Mouse (Mus musculus) CH12F3 (cell line): Measurements from ENCODE around the gene Slc45a3.

ENCODE experiments used
- in situ Hi-C: fragments of 300-500 bp; cut with MboI; formaldehyde crosslinking; loops from 2 replicates; pipeline ENCODE4 v1.14.3; 2020; ENCODE audit warnings: low sequenced_read_pairs

Gene Slc45a3

DNA sequence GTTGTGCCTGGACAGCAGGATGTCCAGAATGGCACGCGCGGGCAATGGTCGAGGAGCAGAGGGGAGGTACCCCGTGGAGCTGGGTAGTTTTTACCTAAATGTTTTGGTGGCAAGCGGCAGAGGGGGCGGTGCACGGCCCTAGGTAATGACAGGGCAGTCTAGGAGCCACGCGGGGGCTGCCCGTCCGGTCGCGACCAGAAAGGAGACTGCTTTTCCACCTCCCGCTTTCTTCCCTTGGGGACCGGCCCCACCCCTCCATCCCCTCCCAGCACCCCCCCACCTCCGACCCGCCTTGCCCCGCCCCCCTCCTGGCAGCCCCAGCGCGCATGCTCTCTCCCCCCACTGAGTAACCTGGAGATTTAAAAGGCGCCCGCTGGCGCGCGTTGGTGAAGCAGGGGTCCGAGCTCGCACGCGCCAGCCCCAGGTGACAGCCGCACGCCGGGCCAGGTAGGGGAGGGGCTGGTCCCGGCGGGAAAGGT is at the start of gene Slc45a3:
TSS of gene Slc45a3 (plus strand) at position 362 of the 479 bp plus-strand sequence.
- in situ Hi-C loops, result no loop called here

DNA sequence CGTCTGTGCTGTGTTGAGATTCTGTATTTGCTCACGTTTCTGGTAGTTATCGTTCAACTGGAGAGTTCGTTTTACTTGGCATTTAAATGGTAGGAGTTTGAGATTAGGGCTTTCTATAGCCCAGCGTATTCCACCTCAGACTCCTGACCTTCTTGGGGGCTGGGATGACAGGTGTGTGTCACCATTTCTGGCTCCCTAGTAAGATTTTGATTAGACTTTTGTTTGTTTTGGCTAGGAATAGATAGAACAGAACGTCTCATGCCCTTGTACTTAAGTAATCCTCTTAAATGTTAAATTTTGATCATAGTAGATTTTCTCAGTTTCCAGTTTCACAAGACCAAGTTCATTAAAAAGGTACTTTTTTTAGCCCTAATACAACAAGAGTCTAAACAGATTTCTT is 45.1 kb upstream of the Slc45a3 start:
- in situ Hi-C loops, result no loop called here

DNA sequence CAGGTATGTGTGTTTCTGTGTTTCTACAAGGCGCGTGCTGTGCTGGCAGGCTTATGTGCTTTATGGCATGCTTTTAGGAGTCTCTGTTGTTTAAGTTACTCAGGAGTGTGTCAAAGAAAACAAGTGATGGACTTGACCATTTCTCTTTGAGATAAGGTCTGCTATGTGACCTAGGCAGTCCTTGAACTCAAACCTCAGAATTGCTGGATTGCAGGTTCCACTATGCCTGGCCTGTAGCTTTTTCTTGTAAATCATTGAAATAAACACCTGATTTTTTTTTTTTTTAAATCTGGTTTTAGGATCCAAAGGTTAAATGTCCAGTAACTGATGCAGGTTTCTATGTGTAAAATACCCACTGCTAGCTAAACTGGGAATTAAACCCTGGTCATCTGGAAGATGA is 43.7 kb upstream of the Slc45a3 start:
- in situ Hi-C loops, result no loop called here

DNA sequence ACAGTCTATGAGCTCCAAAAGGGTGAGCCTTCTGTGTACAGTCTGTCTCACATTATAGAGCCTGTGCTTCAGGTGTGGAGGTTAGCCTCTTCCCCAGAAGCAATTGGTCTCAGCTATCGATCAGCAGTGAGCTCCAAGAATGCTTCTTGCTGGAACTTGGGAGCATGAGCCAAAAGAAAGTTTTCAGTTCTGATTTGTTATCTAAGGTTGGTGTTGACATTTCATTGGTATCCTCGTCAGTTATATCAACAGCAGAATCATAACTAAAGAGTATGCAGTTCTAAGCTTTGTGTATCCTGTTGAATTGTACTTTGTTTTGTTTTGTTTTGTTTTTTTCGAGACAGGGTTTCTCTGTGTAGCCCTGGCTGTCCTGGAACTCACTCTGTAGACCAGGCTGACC is 40.7 kb upstream of the Slc45a3 start:
- in situ Hi-C loops, result no loop called here

DNA sequence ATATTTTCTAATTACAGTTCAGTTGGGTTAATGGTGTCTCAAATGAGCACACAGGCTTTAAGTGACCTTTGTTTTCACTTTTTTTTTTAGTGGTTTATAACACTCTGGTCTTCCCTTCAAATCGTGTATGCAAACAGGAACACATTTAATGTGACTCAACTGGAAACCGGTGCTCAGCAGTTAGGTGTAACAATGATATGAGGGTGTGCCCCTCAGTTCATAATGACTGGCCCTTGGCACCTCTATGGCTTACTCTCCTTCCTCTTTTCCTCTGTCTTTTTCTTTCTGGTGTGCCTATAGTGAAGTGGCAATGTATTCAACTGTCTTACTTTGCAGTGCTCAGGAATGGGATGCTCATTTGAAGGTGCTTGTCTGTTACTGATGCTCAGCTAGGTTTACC is 29.3 kb upstream of the Slc45a3 start:
- in situ Hi-C loops, result no loop called here

DNA sequence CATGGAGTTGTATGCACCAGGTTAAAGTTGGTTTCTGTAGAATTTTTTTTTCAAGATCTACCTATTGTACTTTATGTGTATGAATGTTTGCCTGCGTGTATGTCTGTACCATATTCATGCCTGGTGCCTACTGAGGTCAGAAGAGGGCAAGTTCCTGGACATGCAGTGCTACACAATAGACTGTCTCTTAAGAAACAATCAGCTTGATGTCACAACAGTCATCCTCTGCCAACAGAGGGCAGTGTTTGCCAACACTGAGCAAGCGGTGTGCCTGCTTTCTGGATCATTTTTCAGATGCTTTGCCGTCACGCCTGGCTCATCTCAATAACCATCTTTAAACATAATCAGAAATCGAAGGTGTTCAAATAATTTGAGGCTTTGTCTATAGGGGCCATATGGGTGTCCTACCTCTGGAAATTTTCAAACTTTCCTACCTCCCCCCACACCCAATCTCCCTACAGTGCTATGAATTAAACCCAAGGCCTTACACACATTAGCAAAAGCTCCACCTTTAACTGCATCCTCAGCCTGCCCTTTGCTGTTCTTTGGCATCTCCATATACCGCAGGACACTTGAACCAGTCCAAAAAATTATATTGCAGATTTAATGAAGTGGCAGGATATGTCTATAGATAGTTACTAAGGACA is 25.0 kb upstream of the Slc45a3 start:
- in situ Hi-C loops, result loop anchor here (5.0 kb wide), 1 partner anchor 40 kb away; no protein-coding TSS in a partner anchor

DNA sequence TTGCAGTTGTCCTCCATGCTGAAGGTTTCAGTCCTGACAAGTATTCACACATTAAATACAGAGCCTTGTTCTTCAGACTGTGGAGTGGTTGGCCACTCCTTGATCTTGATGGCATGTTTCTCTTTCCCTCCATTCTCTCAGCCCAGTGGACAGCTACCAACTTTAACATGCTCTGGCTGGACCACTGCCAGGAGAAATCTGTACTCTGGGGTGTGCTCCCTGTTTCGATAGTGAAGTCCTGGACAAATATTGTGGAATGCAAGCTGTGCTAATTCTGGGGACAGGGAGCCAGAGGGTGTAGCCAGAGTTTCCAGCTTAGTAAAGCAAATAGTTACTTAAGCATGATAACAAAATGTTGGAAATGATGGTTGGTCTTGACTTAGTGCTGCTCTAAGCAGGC is 24.0 kb upstream of the Slc45a3 start:
- in situ Hi-C loops, result loop anchor here (5.0 kb wide), 1 partner anchor 38 kb away; no protein-coding TSS in a partner anchor

DNA sequence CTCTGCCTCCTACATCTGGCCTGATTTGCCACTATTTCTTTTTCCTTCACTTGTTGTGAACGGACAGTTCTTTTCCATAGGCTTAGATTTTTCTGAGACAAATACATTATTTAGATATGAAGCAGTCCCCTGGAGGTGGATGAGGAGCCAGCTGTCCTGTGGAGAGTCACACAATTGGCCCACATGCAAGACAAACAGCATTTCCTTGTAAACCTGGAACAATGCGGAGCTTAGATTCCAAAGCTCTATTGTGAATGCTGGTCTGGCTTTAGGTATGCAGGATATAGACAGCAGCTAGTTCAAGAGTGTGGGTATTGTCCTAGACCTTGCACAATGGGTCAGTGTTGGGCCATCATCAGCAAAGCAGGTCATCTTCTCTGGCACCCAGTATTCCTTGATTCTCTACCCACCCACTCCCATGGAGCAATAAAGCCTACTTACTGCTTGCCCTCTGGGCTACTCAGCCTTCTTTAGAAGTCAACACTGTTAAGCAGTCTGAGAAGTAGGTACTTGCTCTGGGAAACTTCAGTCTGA is 22.0 kb upstream of the Slc45a3 start:
- in situ Hi-C loops, result no loop called here

DNA sequence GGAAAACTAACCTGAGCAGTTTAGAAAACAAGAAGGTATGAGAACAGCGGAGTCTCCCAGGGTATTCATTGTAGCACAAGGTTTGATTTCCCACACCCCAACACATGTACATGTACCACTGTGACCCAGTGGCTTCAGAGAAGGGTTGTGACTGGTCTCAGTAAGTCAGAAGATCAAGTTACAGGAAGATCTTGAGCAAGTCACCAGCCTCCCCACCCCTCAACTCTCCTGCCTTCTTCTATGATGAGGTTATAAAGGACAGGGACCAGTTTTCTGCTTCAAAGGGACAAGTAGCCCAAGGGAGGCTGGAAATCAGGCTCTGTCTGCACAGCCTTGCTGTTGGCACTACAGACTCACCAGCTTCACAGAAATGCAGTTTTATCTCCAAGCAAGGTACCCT is 21.3 kb upstream of the Slc45a3 start:
- in situ Hi-C loops, result no loop called here

DNA sequence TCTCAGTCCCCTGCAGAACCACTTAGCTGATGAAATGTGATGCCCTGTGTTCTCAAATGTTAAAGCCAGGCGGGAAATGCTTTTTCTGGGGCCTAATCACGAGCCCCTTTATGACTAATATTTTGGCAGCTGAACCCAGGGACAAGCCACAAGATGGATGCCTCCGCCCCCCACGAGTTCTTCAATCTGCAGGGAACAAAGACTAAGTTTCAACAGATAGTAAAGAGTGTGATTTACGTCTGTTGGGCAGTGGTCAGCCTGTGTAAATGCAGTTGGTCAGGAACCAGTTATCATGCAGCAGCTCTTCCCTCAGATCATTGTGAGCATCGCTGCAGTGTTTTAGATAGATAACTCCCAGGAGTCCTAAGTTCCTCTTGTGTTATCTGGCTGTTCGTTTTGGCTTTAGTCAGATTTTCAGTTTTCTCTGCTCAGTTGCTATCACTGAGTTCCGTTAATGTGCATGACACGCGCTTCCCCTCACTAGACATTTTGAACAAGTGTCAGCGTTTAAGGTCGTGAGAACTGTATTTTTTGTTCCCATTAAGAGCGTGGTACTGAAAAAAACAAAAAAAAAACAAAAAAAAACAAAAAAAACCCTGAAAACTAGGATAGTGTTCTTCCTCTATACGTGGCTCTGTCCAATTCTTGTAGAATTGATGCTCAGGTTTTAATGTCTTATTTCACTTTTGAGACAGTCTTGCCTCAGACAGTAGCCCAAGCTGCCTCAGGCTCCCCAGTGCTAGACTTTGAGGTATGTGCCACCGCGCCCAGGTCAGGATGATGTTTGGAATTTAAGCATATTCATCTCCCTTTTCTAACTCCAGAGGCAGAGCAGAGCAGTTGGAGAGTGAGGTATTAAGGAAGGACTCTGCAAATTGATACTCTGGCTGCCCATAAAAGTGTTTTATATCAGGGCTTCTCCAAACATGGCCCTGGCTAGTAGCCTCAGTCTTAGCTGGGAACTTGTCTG is 19.9 kb upstream of the Slc45a3 start:
- in situ Hi-C loops, result no loop called here

DNA sequence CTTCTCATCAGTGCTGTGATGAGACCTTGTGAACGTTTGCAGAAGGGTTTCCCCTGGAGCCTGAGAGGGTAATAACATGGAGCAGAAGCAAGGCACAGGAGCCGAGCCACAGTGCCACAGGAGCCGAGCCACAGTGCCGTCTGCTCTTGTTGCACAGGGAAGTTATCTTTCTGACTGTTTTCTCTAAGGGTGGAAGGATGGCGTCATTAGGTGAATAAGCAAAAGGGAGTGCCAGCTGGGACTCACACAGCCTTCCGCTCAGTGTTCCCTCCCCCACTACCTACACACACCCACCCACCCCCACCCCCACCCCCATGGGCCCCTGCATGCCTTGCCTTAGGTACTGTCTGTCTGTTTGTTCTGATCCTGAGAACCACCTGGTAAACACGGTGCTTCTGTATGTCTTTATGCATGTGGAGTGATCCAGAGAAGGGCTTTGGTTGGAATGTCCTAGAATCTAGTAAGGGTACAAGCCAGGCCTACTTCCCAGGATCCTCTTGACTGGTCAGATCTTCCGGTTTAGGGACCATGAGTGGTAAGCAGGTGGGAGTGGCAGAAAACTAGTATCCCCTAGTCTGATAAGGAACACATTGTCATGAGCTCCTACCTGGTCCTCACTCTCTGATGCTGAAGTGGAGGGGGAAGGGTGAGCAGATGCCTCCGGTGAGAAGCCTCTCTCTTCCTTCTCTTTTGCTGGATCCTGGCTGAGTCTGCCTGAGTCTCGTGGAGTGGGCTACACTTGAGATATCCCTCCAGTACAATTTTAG is 16.9 kb upstream of the Slc45a3 start:
- in situ Hi-C loops, result no loop called here

DNA sequence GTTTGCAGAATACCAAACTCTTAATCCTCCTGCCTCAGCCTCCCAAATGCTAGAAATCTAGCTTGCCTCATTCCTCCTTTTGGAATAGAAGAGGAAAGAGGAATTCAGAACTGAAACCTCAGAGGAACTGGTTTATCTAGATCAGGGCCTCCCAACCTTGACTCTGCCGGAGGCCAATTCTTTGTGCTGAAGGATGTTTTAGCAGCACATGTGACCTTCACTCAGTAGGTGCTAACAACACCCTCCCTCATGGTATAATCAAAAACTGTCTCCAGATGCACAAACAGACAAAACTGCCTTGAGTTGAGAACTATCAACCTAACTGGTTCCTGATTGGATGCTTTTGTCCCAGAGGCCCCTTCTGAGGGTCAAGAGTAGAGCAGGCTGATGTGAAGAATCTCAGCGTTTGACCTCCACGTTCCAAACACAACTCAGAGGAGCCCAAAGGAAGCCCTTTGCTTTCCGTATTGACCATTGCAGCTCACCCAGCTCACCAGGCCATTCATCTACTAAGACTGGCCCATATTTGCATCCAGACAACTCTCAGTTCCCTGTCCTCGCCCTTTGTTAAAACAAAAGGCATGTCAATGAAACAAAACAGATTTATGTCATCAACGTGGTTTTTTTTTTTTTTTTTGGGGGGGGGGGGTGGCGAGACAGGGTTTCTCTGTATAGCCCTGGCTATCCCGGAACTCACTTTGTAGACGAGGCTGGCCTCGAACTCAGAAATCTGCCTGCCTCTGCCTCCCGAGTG is 16.1 kb upstream of the Slc45a3 start:
- in situ Hi-C loops, result no loop called here

DNA sequence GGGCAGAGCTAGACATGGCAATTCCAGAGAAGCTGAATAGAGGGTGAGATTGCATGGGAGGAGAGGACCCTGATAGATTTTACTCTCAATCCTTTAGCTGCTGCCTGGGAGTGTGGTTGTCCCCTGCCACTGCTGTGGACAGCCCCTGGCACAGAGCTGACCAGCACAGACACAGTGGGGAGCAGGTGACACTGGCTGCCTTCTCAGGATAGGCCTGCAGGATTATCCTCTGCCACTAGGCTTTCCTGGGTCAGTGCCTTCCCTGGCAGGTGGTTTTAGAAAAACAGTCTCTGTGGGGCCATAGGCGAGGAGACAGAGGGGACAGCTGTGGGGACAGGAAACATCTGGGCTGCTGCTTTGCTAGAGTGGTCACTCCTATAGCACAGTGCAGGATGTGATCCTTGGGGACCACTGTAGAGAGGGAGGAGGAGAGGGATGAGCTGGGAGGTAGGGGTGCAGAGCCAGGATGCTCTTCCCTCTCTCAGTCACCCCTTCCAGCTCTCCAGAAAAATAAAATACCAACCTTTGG is 14.7 kb upstream of the Slc45a3 start:
- in situ Hi-C loops, result no loop called here

DNA sequence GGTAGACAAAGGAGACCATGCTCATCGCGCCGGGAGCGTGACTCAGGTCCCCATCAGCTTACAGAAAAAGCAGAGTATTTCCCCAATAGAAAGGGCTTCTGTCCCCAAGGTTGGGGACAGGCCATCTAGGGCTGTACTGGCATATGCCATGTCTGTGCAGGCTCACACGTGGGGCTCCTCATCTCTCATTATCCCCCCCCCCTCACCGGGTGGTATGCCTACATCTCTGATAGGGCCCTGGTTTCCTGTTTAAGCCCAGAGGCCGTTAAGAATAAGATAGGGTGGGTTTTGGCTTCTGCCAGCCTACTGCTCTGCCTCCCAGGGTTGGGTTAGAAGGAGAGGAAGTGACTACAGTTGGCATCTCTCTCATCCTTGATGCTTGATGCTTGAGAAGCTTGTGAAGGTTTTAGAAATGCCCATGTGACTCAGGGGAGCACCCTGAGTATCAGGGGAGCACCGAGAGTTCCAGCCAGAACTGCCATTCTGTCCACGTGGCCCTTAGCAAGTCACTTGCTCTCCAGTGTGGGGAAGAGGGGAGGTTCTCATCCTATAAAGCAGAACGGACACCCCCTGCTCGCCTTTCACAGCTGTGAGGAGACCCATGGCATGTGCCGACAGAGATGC is 8.4 kb upstream of the Slc45a3 start:
- in situ Hi-C loops, result no loop called here

DNA sequence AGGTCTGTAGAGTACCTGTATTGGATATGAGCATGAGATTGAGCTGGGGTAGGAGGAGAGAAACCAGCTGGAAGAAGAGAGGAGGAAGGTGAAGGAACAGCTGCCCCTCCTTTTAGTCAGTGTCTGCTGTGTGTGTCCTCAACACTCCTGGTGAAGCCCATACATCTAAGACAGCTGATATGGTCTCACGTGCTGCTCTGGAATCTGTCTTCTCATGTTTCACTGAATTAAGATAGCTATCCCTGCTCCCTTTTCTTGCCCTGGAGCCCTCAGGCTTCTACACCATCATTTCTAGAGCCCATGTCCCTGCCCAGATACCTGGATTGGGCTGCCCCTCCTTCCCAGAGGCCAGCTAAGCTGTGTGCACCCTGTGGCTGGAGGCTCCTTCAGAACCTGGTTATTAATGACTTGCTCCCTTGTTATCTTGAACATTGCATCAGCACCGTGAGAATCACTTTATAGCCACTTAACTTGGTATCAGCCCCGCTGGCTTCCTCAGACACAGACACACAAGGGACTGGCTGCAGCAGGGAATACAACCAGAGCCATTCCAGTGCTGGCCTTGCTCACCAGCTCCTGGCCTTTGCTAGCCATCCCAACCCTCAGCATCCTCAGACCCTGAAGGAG is 7.5 kb upstream of the Slc45a3 start:
- in situ Hi-C loops, result no loop called here

DNA sequence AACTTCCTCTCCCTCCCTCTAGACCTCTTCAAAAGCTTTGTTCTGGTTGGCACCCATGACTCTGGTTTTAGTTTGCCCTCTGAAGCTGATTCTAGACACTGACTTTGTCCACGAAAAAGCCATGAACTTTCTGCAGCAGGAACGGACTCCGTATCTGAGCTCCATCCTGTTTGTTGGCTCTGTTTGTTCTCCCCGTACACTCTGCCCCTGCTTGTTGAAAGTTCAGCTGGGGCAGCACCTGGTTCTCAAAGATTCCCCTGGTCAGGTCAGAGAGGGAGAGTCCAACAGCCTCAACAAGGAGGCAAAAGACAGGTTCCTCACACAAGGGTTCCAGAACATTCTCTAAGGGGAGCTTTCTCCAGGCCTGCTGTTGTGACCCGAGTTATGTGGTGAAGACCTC is 5.4 kb upstream of the Slc45a3 start:
- in situ Hi-C loops, result no loop called here

DNA sequence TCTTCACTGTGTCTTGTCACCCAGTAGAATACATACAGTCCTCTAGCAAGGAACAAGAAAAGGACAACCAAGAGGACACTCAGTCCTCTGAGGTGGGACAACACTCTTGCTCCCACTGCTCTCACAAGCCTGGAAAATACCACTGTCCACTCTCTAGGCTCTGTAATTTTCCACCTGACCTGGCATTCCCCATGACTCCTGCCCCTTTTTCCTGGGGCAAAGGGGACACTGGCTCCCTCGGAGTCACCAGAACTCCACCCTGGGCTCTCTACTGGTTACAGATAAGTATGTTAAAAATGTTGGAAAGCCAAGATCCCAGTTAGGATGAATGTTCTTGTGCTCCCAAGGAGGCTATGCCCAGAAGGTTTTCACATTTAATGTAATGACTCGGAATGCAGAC is 1.8 kb upstream of the Slc45a3 start:
- in situ Hi-C loops, result no loop called here

DNA sequence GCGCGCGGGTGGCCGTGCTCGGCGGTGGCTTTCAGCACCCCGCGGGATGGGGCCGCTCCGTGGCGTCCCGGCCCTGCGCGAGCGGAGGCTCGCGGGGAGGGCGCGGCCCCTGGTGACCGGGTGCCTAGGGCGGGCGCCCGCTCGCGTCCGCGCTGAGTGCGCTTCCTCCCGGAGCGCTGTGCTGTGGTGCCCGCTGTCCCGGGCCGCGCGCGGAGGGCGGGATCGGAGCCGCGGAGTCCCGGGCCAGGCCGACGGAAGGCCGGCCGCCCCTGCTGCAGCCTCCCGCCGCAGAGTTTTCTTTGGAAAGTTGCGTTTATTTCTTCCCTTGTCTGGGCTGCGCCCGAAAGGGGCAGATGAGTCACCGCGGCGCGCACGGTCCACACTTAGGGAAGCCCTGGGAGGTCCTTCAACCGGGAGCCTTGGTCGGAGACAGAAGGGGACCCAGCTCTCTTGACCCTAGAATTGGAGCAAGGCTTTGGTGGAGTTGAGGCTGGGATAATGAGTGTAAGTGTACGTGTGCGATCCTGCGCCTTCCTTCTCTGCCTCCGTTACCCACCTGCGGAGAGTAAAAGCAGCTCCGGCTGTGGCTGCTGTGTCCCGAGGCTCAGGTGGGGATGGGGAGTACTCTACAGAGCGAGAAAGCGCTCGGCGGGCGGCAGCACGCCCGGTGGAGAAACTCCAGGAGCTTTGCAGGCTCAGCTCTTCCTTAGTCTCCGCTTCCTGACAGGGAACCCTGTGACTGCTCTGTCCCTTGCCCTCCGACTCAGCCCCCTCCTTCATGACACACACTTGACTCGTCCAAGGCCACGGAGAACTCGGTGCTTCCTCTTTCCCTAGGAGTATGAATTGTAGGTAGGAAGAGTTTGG is 551 bp downstream of the Slc45a3 start:
- in situ Hi-C loops, result no loop called here
